Mouse (Mus musculus) mature B cell (primary cell): ENCODE results near the gene Slc8b1.

ENCODE experiments used
- in situ Hi-C: fragments of 300-500 bp; cut with MboI; formaldehyde crosslinking; loops from 2 replicates; pipeline ENCODE4 v1.14.3; 2019

Slc8b1 gene

GRCm38 (mm10) chr5:120495703-120496226 is 15.2 kb upstream of the Slc8b1 start:
- in situ Hi-C loops = no loop called here

DNA sequence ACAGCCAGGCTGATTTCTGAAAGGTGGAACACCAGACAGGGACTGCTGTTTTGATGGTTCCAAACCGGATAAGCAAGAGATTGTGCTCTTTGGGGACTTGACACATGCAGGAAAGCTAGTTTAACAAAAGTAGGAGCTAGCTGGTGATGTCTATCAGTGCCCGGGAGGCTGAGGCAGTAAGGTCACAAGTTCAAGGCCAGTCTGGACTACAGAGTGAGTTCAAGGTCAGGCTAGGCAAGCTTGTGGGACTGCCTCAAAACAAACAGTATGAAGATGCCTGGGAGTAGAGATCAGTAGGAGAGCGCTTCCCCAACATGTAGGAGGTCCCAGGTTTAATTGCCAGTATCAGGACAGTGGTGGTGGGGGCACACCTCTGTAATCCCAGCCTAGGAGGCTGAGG is 13.9 kb upstream of the Slc8b1 start:
- in situ Hi-C loops = no loop called here

GRCm38 (mm10) chr5:120499202-120499601 is 11.8 kb upstream of the Slc8b1 start:
- in situ Hi-C loops = no loop called here

DNA sequence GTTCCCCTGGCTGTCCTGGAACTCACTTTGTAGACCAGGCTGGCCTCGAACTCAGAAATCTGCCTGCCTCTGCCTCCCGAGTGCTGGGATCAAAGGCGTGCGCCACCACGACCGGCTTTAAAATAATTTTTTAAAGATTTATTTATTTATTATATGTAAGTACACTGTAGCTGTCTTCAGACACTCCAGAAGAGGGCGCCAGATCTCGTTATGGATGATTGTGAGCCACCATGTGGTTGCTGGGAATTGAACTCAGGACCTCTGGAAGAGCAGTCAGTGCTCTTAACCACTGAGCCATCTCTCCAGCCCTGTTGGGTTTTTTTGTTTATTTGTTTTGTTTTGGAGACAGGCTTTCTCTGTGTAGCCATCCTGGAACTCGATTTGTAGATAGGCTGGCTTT is 10.4 kb upstream of the Slc8b1 start:
- in situ Hi-C loops = loop anchor here (25.0 kb wide), 1 partner anchor 212 kb away; the partner anchor contains the start of gene Dtx1

DNA sequence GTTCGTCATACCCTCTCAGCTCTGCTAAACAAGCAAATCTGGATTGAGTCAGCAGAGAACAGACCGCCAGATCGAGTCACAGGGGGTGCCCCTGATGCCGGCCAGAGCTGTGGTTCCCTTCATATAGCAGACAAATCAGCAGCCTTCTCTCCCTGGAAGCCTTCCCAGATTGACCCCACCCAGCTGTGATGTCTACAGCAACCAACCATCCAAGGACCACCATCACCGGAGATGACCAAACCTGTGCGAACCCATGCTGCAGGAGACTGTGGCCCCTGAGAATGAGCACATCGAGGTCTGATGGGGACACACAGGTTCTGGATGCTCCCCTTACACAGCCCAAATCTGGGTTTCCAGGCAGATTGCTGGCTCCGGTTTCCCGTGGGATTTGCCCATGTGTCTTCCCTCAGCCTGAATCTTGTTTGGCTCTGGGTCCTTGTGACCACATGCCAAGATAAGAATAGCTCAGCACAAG is 8.8 kb upstream of the Slc8b1 start:
- in situ Hi-C loops = loop anchor here (25.0 kb wide), 1 partner anchor 210 kb away; the partner anchor contains the start of gene Dtx1

DNA sequence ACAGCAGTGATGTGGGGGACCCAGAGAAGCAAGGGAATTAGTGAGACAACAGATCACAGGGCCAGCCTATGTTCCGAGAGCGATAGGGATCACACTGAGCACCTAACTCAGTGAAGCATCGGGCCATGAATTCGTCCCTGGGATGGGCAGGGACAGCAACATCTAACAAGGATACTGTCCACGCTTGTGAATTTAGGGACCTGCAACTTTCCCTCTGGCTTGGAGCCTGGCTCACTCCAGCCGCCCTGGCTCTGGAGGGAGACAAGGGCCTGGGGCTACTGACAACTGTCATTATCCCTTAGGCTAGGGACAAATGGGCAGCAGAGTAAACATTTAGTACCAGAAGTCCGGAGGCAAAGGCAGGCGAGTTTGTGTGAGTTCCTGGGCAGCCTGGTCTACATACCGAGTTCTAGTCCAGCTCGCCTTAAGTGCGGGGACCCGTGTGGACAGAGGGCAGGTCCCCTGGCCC is 8.3 kb upstream of the Slc8b1 start:
- in situ Hi-C loops = loop anchor here (25.0 kb wide), 1 partner anchor 210 kb away; the partner anchor contains the start of gene Dtx1

DNA sequence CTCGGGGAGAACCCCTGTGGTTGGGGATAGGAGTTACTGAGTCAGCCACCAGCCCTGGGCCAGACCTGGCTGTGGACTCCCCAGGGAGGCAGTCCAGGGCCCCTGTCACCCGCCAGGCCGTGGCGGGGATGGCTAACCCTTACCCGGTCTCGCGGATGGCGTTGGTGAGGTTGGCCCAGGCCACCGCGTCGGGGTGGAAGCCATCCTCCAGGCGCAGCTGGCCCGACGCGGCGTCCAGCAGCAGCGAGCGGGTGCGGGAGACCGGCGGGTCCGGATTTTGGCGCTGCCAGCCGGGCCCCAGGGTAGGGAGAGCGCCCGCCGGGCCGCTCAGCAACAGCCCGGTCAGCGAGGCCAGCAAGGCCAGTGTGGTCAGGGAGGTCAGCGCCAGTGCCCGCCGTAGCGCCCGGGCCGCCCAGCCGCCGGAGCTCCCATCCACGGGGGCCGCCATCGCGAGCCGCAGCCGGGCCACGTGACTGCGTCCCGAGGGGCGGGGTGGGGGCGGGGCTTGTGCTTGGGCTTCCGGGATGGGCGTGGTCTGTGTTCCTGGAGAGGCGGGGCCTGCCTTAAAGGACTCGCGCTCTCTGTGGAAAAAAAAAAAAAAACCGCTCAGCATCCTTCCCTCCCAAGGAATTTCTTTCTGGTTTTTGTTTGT is 7.7 kb upstream of the Slc8b1 start, which contains the start of gene Plbd2:
Plbd2 (minus strand) TSS at position 482 of the 652 bp plus-strand sequence.
- in situ Hi-C loops = loop anchor here (25.0 kb wide), 1 partner anchor 209 kb away; the partner anchor contains the start of gene Dtx1

- in situ Hi-C loops = loop anchor here (25.0 kb wide), 1 partner anchor 207 kb away; the partner anchor contains the start of gene Dtx1
Observed at GRCm38 (mm10) chr5:120505368-120505767, 5.6 kb upstream of the Slc8b1 start.

DNA sequence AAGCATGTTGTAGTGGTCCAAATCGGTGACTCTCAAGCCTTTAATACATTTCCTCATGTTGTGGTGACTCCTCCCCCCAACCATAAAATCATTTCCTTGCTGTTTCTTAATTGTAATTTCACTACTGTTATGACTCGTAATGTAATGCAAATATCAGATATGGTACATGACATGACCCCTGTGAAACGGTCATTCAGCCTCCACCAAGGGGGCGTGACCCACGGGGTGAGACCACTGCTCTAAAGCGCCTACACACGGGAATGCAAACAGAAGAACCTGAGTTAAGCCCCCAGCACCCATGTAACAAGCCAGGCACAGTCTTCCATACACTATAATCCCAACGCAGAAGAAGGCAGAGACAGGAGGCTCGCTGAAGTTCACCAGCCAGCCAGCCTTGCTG is 5.2 kb upstream of the Slc8b1 start:
- in situ Hi-C loops = loop anchor here (25.0 kb wide), 1 partner anchor 207 kb away; the partner anchor contains the start of gene Dtx1

DNA sequence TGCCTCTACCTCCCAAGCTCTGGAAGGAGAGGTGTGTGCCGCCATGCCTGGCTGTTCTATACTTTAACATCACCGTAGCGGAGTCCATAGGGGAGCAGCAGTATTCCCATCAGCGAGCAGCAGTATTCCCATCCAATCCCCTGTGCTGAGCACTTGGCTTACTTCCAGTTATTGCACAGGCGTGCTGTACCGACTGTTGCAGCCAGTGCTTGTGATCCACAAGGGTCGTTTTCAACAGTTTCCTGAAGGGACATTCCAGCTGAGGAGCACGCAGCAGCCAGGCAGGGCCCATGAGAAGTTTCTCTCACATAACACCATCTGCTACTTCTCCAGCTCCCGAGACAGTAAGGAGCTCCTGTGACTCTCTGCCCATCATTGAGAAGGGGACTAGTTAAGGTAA is 4.5 kb upstream of the Slc8b1 start:
- in situ Hi-C loops = loop anchor here (25.0 kb wide), 1 partner anchor 206 kb away; the partner anchor contains the start of gene Dtx1

DNA sequence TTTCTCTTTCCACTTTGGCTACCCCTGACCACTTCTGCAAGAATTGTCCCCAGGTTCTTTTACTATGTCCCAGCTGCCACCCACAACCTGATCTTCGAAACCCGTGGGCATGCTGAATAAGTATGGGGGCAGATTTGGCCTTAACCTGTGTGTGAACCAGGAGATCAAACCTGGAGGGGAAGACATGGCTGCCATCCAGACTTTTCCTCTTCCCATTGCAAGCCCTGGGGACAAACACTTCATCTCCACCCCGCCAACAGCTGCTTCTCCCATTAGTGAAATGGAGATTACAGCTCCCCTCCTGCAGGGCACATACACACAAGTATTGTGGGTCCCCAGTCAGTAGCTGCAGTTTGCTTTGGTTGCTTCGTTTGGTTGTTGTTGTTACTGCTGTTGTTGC is 3.7 kb upstream of the Slc8b1 start:
- in situ Hi-C loops = loop anchor here (25.0 kb wide), 1 partner anchor 205 kb away; the partner anchor contains the start of gene Dtx1

- in situ Hi-C loops = loop anchor here (25.0 kb wide), 1 partner anchor 201 kb away; the partner anchor contains the start of gene Dtx1
Observed at GRCm38 (mm10) chr5:120511643-120512220, 764 bp downstream of the Slc8b1 start.

DNA sequence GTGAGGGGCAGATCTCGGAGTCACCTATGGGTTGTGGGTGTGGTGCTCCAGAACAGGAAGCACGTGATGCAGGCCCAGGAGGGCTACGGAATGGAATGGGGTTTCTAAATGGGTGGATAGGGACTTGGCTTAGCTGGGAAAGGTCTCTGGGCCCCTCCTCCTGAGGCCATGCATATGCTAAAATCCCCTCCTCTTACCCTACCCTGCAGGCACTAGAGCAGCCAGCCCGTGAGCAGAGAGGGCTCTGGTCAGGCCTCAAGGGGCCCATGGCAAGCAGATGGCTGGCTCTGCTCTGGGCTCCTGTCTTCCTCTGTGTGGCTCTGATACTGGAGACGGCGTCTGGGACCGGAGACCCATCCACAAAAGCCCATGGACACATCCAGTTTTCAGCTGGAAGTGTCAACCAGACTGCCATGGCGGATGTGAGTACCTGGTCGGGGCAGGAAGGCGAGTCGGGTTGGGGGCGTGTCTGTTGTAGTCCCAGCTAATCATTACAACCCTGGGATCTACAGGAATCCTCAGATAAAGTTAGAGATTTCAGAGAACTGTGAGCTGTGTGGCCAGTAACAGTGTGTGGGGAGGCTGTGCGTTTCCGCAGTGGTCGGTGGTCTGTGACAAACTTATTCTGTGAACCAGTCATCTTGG is 2.1 kb downstream of the Slc8b1 start:
- in situ Hi-C loops = loop anchor here (25.0 kb wide), 1 partner anchor 199 kb away; the partner anchor contains the start of gene Dtx1

DNA sequence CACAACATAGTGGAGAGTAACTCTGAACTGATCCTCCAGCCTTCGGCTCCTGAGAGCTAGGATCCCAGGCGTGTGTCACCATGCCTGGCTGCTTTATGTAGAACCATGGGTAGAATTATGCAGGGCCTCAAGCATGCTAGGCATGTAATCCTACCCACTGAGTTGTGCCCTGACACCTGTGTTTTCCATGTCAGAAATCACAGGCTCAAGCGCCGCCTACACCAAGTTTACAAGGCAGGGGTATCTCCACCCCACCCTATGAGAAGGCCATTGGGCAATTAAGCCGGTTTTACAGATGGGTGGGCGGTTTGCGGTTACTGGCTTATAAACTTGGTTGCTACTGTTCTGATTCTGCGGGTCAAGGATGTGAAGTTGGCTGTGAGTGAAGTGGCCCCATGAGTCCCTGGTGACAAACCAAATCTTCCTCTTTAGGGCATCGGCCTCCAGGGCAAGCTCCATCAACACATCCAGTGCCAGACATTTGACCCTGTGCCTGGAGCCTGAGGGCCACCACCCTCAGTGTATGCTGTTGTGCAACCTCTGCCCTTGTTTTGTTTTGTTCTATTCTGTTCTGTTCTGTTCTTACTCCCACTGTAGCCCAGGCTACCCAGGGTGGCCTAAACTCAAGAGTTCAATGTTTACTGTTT is 3.2 kb downstream of the Slc8b1 start:
- in situ Hi-C loops = loop anchor here (25.0 kb wide), 1 partner anchor 198 kb away; the partner anchor contains the start of gene Dtx1

GRCm38 (mm10) chr5:120514754-120515153 is 3.8 kb downstream of the Slc8b1 start:
- in situ Hi-C loops = loop anchor here (5.0 to 25.0 kb wide), 2 partner anchors 93 to 198 kb away; partner anchors contain the start of gene Dtx1

DNA sequence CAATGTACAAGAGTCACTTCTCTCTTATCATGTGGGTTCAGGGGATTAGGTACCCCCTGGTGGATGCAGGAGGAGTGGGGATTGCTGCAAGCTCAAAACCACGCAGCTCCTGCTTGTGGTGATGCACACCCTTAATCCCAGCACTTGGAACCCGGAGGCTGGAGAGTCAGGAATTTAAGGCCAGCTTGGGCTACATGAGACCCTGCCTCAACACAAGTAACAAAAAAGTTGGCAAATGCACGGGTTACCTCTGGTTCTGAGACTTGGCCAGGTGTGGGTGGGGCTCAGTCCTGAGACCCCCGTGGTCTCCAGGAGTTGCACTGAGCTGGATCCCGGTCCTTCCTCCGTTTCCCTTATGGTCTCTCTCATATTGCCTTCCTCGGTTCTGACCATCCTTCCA is 4.5 kb downstream of the Slc8b1 start:
- in situ Hi-C loops = loop anchor here (5.0 to 25.0 kb wide), 2 partner anchors 92 to 197 kb away; partner anchors contain the start of gene Dtx1

DNA sequence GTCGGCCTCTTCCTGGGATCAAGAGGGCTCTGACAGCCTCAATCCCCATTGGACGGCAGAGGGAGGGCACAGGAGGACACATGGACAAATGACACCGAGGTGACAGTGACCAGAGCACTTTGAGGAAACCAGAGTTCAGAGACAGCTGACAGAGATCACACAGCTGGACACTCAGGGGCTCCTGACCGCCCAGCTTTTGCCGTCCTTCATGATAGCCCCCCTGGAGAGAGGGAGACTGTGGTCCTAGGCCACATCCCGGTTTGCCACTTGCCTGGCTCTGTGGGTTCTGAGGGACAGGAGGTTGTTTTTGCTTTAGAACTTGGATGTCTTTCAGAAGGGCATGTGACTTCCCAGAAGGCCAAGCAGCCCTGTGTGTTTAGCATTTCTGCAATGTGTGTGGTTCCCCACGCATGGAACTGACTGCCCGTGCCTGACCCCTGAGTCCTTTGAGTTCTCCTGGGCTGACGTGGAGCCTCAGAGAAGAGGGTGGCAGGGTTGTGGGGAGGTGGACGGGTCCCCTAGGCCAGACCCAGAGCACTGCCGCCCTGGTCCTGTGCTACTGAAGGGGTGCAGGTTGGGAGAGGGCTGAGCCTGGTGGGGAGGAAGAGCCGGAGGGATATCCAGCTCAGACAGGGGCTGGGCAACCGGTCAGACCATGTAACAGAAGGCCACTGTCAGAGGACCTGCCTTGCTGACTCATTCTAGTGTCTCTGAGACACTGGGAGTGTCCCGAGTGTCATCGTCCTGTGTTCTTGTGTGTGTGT is 5.4 kb downstream of the Slc8b1 start:
- in situ Hi-C loops = loop anchor here (5.0 to 25.0 kb wide), 2 partner anchors 91 to 196 kb away; partner anchors contain the start of gene Dtx1

GRCm38 (mm10) chr5:120517552-120517951 is 6.6 kb downstream of the Slc8b1 start:
- in situ Hi-C loops = loop anchor here (5.0 to 25.0 kb wide), 2 partner anchors 90 to 195 kb away; partner anchors contain the start of gene Dtx1

DNA sequence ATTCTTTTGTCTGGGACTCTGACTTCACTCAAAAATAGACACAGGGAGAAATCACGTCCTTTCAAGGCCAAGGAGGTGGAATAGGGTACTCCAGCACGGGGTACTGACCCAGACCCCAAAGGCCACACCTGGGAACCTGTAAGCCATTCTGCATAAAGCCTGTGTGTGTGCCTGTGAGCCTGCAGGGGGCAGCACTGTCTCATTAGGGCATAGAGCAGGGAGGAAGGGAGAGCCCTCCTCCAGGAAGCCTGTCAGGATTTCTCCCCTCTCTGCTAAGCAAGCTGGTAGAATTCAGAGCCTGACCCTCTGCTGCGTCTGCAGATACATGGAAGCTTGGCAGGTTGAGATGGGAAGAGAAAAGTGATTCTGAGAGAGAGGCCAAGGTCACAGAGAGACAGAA is 11.7 kb downstream of the Slc8b1 start:
- in situ Hi-C loops = loop anchor here (25.0 kb wide), 1 partner anchor 190 kb away; the partner anchor contains the start of gene Dtx1

- in situ Hi-C loops = loop anchor here (25.0 kb wide), 1 partner anchor 188 kb away; the partner anchor contains the start of gene Dtx1
Observed at GRCm38 (mm10) chr5:120524736-120525135, 13.8 kb downstream of the Slc8b1 start.
